Mouse (Mus musculus): Measurements from ENCODE around the gene Wdr76. TPM values are rescaled to one million over a fixed set of nuclear protein-coding genes. Genes with fewer than 3 reads are reported as not detected.

The Wdr76 gene
- total and polyA plus RNA-seq, 3 experiments: 21.8 to 23.2 TPM; not detected in 1

GRCm38 (mm10) chr2:121583468-121584116 lies 77.1 kb downstream of the Wdr76 start:
- no peak for DNase-seq (ENCODE audit: low read depth, low spot score)
- no peak overlapping the region for H3K4me3 ChIP-seq (ENCODE audit: control insufficient read depth in 1 of 2, insufficient read depth in 1 of 2, low read depth in 2 of 2, low read length in 2 of 2)
- H3K27ac ChIP-seq (ENCODE audit: control insufficient read depth, low read depth, low read length): no peak overlapping the region
- H3K9ac ChIP-seq (ENCODE audit: control insufficient read depth, low read depth, low read length, poor library complexity, severe bottlenecking): no peak overlapping the region
- H3K4me1 ChIP-seq (ENCODE audit: control insufficient read depth in 1 of 2, insufficient read depth in 2 of 2, low read length in 2 of 2): peaks cover 7 to 25% of the 10 kb centered on the region in 2 experiments
- H3K36me3 ChIP-seq (ENCODE audit: control insufficient read depth in 1 of 2, insufficient read depth in 2 of 2, low read length in 2 of 2): peaks cover 0 to 17% of the 10 kb centered on the region in 2 experiments; a peak in 2 of 4 replicates
- no peaks in the 10 kb centered on the region for H3K9me3 ChIP-seq (replicated peaks; ENCODE audit: insufficient read depth, low read length)
- no peaks in the 10 kb centered on the region for H3K79me2 ChIP-seq (ENCODE audit: control insufficient read depth, insufficient read depth, low read length, poor library complexity)
- TF ChIP-seq TCF12 (IDR thresholded peaks at IDR 0.05; ENCODE audit: low read depth, low read length) (no peak), POLR2A (IDR thresholded peaks at IDR 0.05; ENCODE audit: control insufficient read depth in 1 of 2, insufficient read depth in 1 of 2, low read depth in 1 of 2, low read length in 2 of 2, poor library complexity in 1 of 2) (no peak), CTCF (IDR thresholded peaks at IDR 0.05 in 2 of 3, conservative IDR thresholded peaks at IDR 0.05 in 1 of 3; ENCODE audit: control insufficient read depth in 1 of 3, insufficient read depth in 1 of 3, low read depth in 2 of 3, low read length in 3 of 3, poor library complexity in 1 of 3, severe bottlenecking in 1 of 3) (no peak), EP300 (IDR thresholded peaks at IDR 0.05; ENCODE audit: low read depth in 1 of 2, low read length in 2 of 2) (no peak), NELFE (IDR thresholded peaks at IDR 0.05; ENCODE audit: low read depth, low read length) (no peak), ZC3H11A (IDR thresholded peaks at IDR 0.05; ENCODE audit: low read depth, low read length) (no peak), RAD21 (IDR thresholded peaks at IDR 0.05; ENCODE audit: low read depth, low read length) (no peak), MYC (IDR thresholded peaks at IDR 0.05; ENCODE audit: low read depth, low read length) (no peak)
- H3K27me3 ChIP-seq (ENCODE audit: control insufficient read depth in 1 of 2, insufficient read depth in 2 of 2, low read length in 2 of 2): peaks cover 0 to 3% of the 10 kb centered on the region in 2 experiments; a peak in 2 of 4 replicates

GRCm38 (mm10) chr2:121584705-121585104 lies 78.2 kb downstream of the Wdr76 start:
- DNase-seq (ENCODE audit: low read depth, low spot score): no peak
- no peaks in the 10 kb centered on the region for H3K79me2 ChIP-seq (ENCODE audit: control insufficient read depth, insufficient read depth, low read length, poor library complexity)
- H3K27ac ChIP-seq (ENCODE audit: control insufficient read depth, low read depth, low read length): no peak overlapping the region
- no peak overlapping the region for H3K9ac ChIP-seq (ENCODE audit: control insufficient read depth, low read depth, low read length, poor library complexity, severe bottlenecking)
- TF ChIP-seq SMC3 (IDR thresholded peaks at IDR 0.05; ENCODE audit: low read depth, low read length): no peak
- TF ChIP-seq NRF1 (IDR thresholded peaks at IDR 0.05; ENCODE audit: insufficient read depth, low read depth, low read length, poor library complexity, severe bottlenecking): no peak
- TF ChIP-seq TAL1 (IDR thresholded peaks at IDR 0.05; ENCODE audit: low read length): no peak
- no peak for TF ChIP-seq GABPA (IDR thresholded peaks at IDR 0.05; ENCODE audit: low read depth, low read length)
- TF ChIP-seq ZMIZ1 (IDR thresholded peaks at IDR 0.05; ENCODE audit: low read depth, low read length): no peak
- TF ChIP-seq MYB (IDR thresholded peaks at IDR 0.05; ENCODE audit: low read depth, low read length): no peak
- no peak for TF ChIP-seq BHLHE40 (IDR thresholded peaks at IDR 0.05; ENCODE audit: borderline replicate concordance, low read depth, low read length)
- TF ChIP-seq USF2 (IDR thresholded peaks at IDR 0.05; ENCODE audit: borderline replicate concordance in 1 of 2, insufficient read depth in 1 of 2, low read depth in 1 of 2, low read length in 2 of 2): no peak
- no peak for TF ChIP-seq MAZ (IDR thresholded peaks at IDR 0.05; ENCODE audit: low read depth, low read length)
- no peak for TF ChIP-seq HCFC1 (IDR thresholded peaks at IDR 0.05; ENCODE audit: low read depth, low read length)
- no peak for TF ChIP-seq POLR2AphosphoS2 (IDR thresholded peaks at IDR 0.05; ENCODE audit: low read length)
- TF ChIP-seq UBTF (IDR thresholded peaks at IDR 0.05; ENCODE audit: borderline replicate concordance, insufficient read depth, low read depth, low read length): no peak
- no peak for TF ChIP-seq CHD2 (IDR thresholded peaks at IDR 0.05; ENCODE audit: low read length)
- H3K9me3 ChIP-seq (replicated peaks; ENCODE audit: insufficient read depth, low read length): no peaks in the 10 kb centered on the region
- no peak overlapping the region for H3K4me3 ChIP-seq (ENCODE audit: control insufficient read depth in 1 of 2, insufficient read depth in 1 of 2, low read depth in 2 of 2, low read length in 2 of 2)
- peaks cover 0 to 3% of the 10 kb centered on the region in 2 experiments; a peak in 2 of 4 replicates for H3K27me3 ChIP-seq (ENCODE audit: control insufficient read depth in 1 of 2, insufficient read depth in 2 of 2, low read length in 2 of 2)
- peaks cover 0 to 17% of the 10 kb centered on the region in 2 experiments; a peak in 2 of 4 replicates for H3K36me3 ChIP-seq (ENCODE audit: control insufficient read depth in 1 of 2, insufficient read depth in 2 of 2, low read length in 2 of 2)
- H3K4me1 ChIP-seq (ENCODE audit: control insufficient read depth in 1 of 2, insufficient read depth in 2 of 2, low read length in 2 of 2): peaks cover 7 to 25% of the 10 kb centered on the region in 2 experiments
